Mouse (Mus musculus): ENCODE results near the gene Cacna2d2.

- TF ChIP-seq NELFE (IDR thresholded peaks at IDR 0.05; ENCODE audit: low read depth, low read length) (no peak), MAZ (IDR thresholded peaks at IDR 0.05; ENCODE audit: low read depth, low read length) (no peak), MAFK (IDR thresholded peaks at IDR 0.05; ENCODE audit: borderline replicate concordance, low read depth, low read length) (no peak), GATA1 (IDR thresholded peaks at IDR 0.05; ENCODE audit: low read depth, low read length) (no peak), POLR2A (IDR thresholded peaks at IDR 0.05; ENCODE audit: control insufficient read depth in 1 of 2, insufficient read depth in 1 of 2, low read depth in 1 of 2, low read length in 2 of 2, poor library complexity in 1 of 2) (no peak)
Measured at GRCm38 (mm10) chr9:107490146-107490545, 90.7 kb downstream of the Cacna2d2 start.
